Mouse (Mus musculus) stomach, embryonic 16.5 days (tissue): ENCODE results near the gene Pitpnm1. TPM values are rescaled to one million over a fixed set of nuclear protein-coding genes. Genes with fewer than 3 reads are reported as not detected.

ENCODE experiments used
- ATAC-seq: fragments of 200-750 bp; cut with Nextera tagmentation; 2 replicates; pipeline ENCODE4 v1.8.0; 2017; ENCODE audit warnings: moderate number of reproducible peaks, moderate TSS enrichment; ENCODE audit not compliant: insufficient read depth, low FRiP score
- H3K27ac ChIP-seq: fragments of 300-500 bp; sonication (generic); 2 replicates; pipeline ENCODE4 v1.5.1; 2014; ENCODE audit warnings: low read length
- H3K27me3 ChIP-seq: fragments of 300-500 bp; sonication (generic); 2 replicates; pipeline ENCODE4 v1.6.1; 2014; ENCODE audit warnings: low read length, control low read depth, mixed read lengths; ENCODE audit not compliant: control insufficient read depth, insufficient read depth
- H3K36me3 ChIP-seq: fragments of 300-500 bp; sonication (generic); 2 replicates; pipeline ENCODE4 v1.6.1; 2014; ENCODE audit warnings: low read length; ENCODE audit not compliant: control insufficient read depth, insufficient read depth
- H3K4me1 ChIP-seq: fragments of 300-500 bp; sonication (generic); 2 replicates; pipeline ENCODE4 v1.6.1; 2014; ENCODE audit warnings: low read length, control low read depth, mixed read lengths; ENCODE audit not compliant: control insufficient read depth, insufficient read depth
- H3K4me2 ChIP-seq: fragments of 300-500 bp; sonication (generic); 2 replicates; pipeline ENCODE4 v1.6.1; 2014; ENCODE audit warnings: low read depth, low read length, mixed read lengths
- H3K4me3 ChIP-seq: fragments of 300-500 bp; sonication (generic); replicated peaks from 2 replicates; pipeline ENCODE4 v1.5.1; 2014; ENCODE audit warnings: mild to moderate bottlenecking, low read length
- H3K9ac ChIP-seq: fragments of 300-500 bp; sonication (generic); 2 replicates; pipeline ENCODE4 v1.6.1; 2014; ENCODE audit warnings: low read length
- H3K9me3 ChIP-seq: fragments of 300-500 bp; sonication (generic); replicated peaks from 2 replicates; pipeline ENCODE4 v1.6.1; 2016; ENCODE audit warnings: low read length, control low read depth; ENCODE audit not compliant: control insufficient read depth
- WGBS: fragments of 180-500 bp; shearing (Covaris S2); extraction: QIAGEN DNeasy Blood & Tissue Kit; methylation state at CpG from one replicate; pipeline ENCODE4 v1.1.7; 2014; 5-methylcytosine and 5-hydroxymethylcytosine counted together
- polyA plus RNA-seq: library from polyadenylated mRNA; unstranded; fragments of >200 nt; fragmentation: Nextera tagmentation; extraction: Ambion mirVana; gene quantifications from 2 replicates; pipeline ENCODE4 v1.2.1, GENCODE M21; 2015

Gene Pitpnm1
- polyA plus RNA-seq, 1 experiment from 2014 or later: 13.8 TPM

GRCm38 (mm10) chr19:4097441-4097825, 2.4 kb upstream of the Pitpnm1 start:
- H3K27ac ChIP-seq: peak overlapping the region; percentile 94
- peak overlapping the region; percentile 72 for H3K9ac ChIP-seq
- ATAC-seq: peak; percentile 49
- peak overlapping the region; percentile 69 for H3K4me3 ChIP-seq
- peaks cover 41% of the 10 kb centered on the region for H3K4me1 ChIP-seq
- peak overlapping the region; percentile 72 for H3K4me2 ChIP-seq
- H3K27me3 ChIP-seq: 0 out of 2 replicates have a peak, but pooled peaks cover 4% of the 10 kb centered on the region
- no peaks in the 10 kb centered on the region for H3K36me3 ChIP-seq
- H3K9me3 ChIP-seq: no peaks in the 10 kb centered on the region
- WGBS: under 1% methylated on average over 21 of the region's 21 CpGs

- no peaks in the 10 kb centered on the region for H3K9me3 ChIP-seq
- no peak for ATAC-seq
- H3K36me3 ChIP-seq: no peaks in the 10 kb centered on the region
- peak overlapping the region; percentile 86; the same call in 1 of the 2 replicates for H3K4me2 ChIP-seq
- H3K27me3 ChIP-seq: 0 out of 2 replicates have a peak, but pooled peaks cover 4% of the 10 kb centered on the region
- H3K4me3 ChIP-seq: 0 out of 2 replicates have a peak overlapping the region, but pooled peaks have one; percentile 69
- H3K9ac ChIP-seq: no peak overlapping the region
- 90% methylated on average over 13 of the region's 13 CpGs for WGBS
- peaks cover 41% of the 10 kb centered on the region for H3K4me1 ChIP-seq
- H3K27ac ChIP-seq: peak overlapping the region; percentile 29; the same call in 1 of the 2 replicates
Observed at GRCm38 (mm10) chr19:4098426-4098825, 1.4 kb upstream of the Pitpnm1 start.

DNA sequence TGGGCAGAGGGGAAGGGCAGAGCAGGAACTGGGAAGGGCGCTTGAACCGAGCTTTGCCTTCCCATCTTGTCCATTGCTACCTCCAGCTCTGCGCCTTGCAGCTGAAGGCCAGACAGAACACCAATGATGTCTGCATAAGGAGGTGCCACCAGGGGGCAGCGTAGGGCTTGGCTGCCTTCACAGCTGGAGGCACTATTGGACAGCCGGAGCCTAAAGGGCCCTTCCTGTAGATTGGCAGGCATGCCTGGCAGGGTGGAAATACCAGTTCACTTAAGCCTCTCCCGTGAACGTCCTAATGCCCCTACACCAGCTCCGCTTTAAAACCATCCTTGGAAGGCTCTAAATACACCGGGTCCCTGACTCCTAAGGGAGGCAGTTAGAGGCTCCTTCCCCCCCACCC, 742 bp upstream of the Pitpnm1 start:
- peak overlapping the region; percentile 57 for H3K4me3 ChIP-seq
- peak overlapping the region; percentile 86 for H3K4me2 ChIP-seq
- H3K27me3 ChIP-seq: 0 out of 2 replicates have a peak, but pooled peaks cover 4% of the 10 kb centered on the region
- ATAC-seq: peak; percentile 7; the same call in 1 of the 2 replicates
- no peaks in the 10 kb centered on the region for H3K9me3 ChIP-seq
- peak overlapping the region; percentile 85 for H3K27ac ChIP-seq
- WGBS: 15% methylated on average over 9 of the region's 9 CpGs
- peak overlapping the region; percentile 68 for H3K9ac ChIP-seq
- H3K4me1 ChIP-seq: peaks cover 41% of the 10 kb centered on the region
- H3K36me3 ChIP-seq: no peaks in the 10 kb centered on the region

DNA sequence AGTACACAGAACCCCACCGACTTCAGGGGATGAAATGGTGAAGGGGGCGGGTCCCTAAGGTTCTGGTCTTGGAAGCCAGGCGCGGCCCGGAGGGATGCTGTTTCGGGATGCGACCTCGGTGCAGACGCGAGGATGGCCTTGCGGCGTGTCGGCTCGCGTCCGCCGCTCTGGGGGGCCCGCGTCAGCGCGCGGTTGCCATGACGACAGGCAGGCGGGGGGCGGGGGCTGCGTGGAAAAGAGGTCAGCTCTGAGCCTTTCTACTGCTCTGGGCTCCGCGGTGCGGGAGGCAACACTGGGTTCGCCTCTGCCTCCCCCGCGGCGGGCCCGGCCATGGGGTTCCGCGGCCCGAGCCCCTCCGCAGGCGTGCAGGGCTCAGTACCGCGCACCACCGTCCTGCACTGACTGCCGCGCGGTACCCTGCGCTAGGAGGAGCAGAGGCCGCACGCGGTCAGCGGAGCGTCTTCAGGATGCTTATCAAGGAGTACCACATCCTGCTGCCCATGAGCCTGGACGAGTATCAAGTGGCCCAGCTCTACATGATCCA, 992 bp downstream of the Pitpnm1 start:
- H3K9me3 ChIP-seq: no peaks in the 10 kb centered on the region
- no peak for ATAC-seq
- H3K4me2 ChIP-seq: peak overlapping the region; percentile 86
- H3K27me3 ChIP-seq: 0 out of 2 replicates have a peak, but pooled peaks cover 4% of the 10 kb centered on the region
- peak overlapping the region; percentile 68 for H3K9ac ChIP-seq
- peaks cover 41% of the 10 kb centered on the region for H3K4me1 ChIP-seq
- peak overlapping the region; percentile 57 for H3K4me3 ChIP-seq
- WGBS: 3% methylated on average over 52 of the region's 52 CpGs
- no peak overlapping the region for H3K27ac ChIP-seq
- no peaks in the 10 kb centered on the region for H3K36me3 ChIP-seq

DNA sequence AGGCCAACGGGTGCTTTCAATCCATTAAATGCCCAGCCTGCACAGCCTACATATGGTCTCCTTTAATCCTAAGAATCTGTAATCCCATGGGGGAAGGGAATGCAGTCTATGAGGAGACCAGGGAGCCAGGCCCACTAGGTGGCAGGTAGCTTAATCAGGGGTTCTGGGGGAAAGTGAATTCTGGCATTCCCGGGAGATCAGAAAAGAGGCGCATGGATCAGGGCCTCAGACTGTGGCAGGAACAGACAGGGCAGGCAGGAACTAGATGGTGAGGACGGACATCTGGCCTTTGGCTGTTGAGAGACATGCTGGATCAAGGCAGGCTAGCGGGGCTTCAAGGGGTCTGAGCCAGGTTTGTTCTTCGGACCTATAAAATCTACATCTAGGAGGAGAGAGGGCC, 1.7 kb downstream of the Pitpnm1 start:
- peak overlapping the region; percentile 86; the same call in 1 of the 2 replicates for H3K4me2 ChIP-seq
- H3K9me3 ChIP-seq: no peaks in the 10 kb centered on the region
- no peaks in the 10 kb centered on the region for H3K36me3 ChIP-seq
- WGBS: 83% methylated on average over 6 of the region's 6 CpGs
- no peak overlapping the region for H3K27ac ChIP-seq
- H3K4me1 ChIP-seq: peaks cover 38% of the 10 kb centered on the region
- ATAC-seq: no peak
- no peak overlapping the region for H3K4me3 ChIP-seq
- H3K27me3 ChIP-seq: 0 out of 2 replicates have a peak, but pooled peaks cover 4% of the 10 kb centered on the region
- H3K9ac ChIP-seq: no peak overlapping the region

DNA sequence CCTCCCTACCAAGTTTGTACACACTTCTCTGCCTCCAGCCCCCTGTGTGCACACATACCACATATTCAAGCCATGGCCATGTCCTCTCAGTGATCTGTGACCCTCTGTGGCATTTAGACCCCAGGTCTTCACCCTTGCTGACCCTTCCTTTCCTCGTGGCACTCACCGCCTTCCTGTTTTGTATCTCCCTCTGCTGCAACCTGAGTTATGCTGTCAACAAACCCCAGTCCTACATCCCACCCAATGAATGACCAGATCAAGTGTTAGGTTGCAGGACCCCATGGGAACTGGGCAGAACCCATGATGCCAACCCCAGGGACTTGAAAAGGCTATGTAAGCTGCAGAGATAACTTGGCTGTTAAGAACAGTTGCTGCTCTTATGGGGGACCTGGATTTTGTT, 2.3 kb downstream of the Pitpnm1 start:
- H3K4me1 ChIP-seq: peaks cover 36% of the 10 kb centered on the region
- ATAC-seq: no peak
- H3K27me3 ChIP-seq: 0 out of 2 replicates have a peak, but pooled peaks cover 4% of the 10 kb centered on the region
- H3K36me3 ChIP-seq: no peaks in the 10 kb centered on the region
- no peaks in the 10 kb centered on the region for H3K9me3 ChIP-seq
- H3K27ac ChIP-seq: no peak overlapping the region
- H3K4me2 ChIP-seq: no peak overlapping the region
- no peak overlapping the region for H3K9ac ChIP-seq
- no peak overlapping the region for H3K4me3 ChIP-seq
- WGBS: 88% methylated on average over 2 of the region's 2 CpGs

DNA sequence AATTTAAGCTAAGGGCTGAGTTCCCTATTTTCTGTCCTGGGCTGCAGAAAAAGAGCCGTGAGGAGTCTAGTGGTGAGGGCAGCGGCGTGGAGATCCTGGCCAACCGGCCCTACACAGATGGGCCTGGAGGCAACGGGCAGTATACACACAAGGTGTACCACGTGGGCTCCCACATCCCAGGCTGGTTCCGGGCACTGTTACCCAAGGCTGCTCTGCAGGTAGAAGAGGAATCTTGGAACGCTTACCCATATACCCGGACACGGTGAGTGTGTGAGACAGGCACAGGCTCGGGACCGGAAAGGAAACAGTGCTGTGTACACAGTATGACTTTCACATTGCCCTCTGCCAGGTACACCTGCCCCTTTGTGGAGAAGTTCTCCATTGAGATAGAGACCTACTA, 2.8 kb downstream of the Pitpnm1 start:
- H3K36me3 ChIP-seq: no peaks in the 10 kb centered on the region
- H3K9me3 ChIP-seq: no peaks in the 10 kb centered on the region
- peaks cover 33% of the 10 kb centered on the region for H3K4me1 ChIP-seq
- no peak overlapping the region for H3K4me2 ChIP-seq
- no peak overlapping the region for H3K9ac ChIP-seq
- no peak overlapping the region for H3K4me3 ChIP-seq
- WGBS: 91% methylated on average over 12 of the region's 12 CpGs
- no peak overlapping the region for H3K27ac ChIP-seq
- 0 out of 2 replicates have a peak, but pooled peaks cover 4% of the 10 kb centered on the region for H3K27me3 ChIP-seq
- no peak for ATAC-seq

DNA sequence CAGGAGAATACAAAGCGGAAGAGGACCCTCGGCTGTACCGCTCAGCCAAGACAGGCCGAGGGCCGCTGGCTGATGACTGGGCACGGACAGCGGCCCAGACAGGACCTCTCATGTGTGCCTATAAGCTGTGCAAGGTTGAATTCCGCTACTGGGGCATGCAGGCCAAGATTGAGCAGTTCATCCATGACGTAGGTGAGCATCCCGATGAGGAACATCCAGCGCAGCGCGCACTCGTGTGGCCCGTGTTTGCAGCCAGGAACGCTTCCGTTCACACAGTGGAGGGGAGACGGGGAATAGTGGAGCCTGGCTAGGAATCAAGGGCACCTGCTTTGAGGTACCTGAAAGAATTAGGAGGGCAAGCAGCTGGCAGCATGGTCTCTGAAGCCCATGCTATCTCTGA, 3.5 kb downstream of the Pitpnm1 start:
- H3K9me3 ChIP-seq: no peaks in the 10 kb centered on the region
- H3K36me3 ChIP-seq: no peaks in the 10 kb centered on the region
- peaks cover 28% of the 10 kb centered on the region for H3K4me1 ChIP-seq
- no peak overlapping the region for H3K4me2 ChIP-seq
- no peak for ATAC-seq
- no peak overlapping the region for H3K4me3 ChIP-seq
- H3K9ac ChIP-seq: no peak overlapping the region
- 0 out of 2 replicates have a peak, but pooled peaks cover 4% of the 10 kb centered on the region for H3K27me3 ChIP-seq
- WGBS: 94% methylated on average over 18 of the region's 18 CpGs
- no peak overlapping the region for H3K27ac ChIP-seq

DNA sequence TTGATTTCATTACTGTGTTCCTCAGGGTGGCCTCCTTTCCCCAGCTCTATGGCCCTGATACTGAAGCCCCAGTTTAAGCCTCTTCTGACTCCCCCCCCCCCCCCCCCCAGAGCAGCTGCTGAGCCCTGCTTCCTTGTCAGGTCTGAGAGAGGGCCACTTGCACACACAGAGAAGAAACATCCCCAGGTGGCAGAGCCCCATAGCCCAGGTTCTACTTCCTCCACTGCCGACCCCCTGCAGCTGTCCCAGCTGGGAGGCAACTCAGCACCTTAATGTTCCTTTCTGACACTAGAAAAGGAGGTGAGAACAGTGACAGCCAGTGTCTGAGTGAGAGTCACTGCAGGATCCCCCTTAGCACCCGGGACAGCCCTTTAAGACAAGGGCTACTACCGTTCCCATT, 4.0 kb downstream of the Pitpnm1 start:
- WGBS: 61% methylated on average over 3 of the region's 3 CpGs
- H3K4me3 ChIP-seq: no peak overlapping the region
- no peak overlapping the region for H3K4me2 ChIP-seq
- H3K36me3 ChIP-seq: no peaks in the 10 kb centered on the region
- H3K27me3 ChIP-seq: 0 out of 2 replicates have a peak, but pooled peaks cover 4% of the 10 kb centered on the region
- H3K9ac ChIP-seq: no peak overlapping the region
- no peaks in the 10 kb centered on the region for H3K9me3 ChIP-seq
- no peak overlapping the region for H3K27ac ChIP-seq
- ATAC-seq: no peak
- H3K4me1 ChIP-seq: peaks cover 23% of the 10 kb centered on the region
